Mouse (Mus musculus) kidney, adult 2 months (tissue): ENCODE measurements around the gene Hoxa2. TPM values are rescaled to one million over a fixed set of nuclear protein-coding genes. Genes with fewer than 3 reads are reported as not detected.

Experiments
- DNase-seq: peaks from one replicate; pipeline ENCODE4 v3.0.0; 2021
- H3K27ac ChIP-seq: fragments of 200-500 bp; 2 replicates; pipeline ENCODE4 v1.5.1; 2012; ENCODE audit warnings: low read depth, low read length, control low read depth, inconsistent platforms; ENCODE audit not compliant: insufficient read depth
- H3K27me3 ChIP-seq: fragments of 200-500 bp; replicated peaks from 2 replicates; pipeline ENCODE4 v1.6.1; 2012; ENCODE audit warnings: mild to moderate bottlenecking, moderate library complexity, low read length, inconsistent platforms; ENCODE audit not compliant: control insufficient read depth, insufficient read depth
- H3K36me3 ChIP-seq: fragments of 200-500 bp; 2 replicates; pipeline ENCODE4 v1.6.1; 2012; ENCODE audit warnings: mild to moderate bottlenecking, moderate library complexity, low read length, inconsistent platforms; ENCODE audit not compliant: control insufficient read depth, insufficient read depth
- H3K4me1 ChIP-seq: fragments of 200-500 bp; 2 replicates; pipeline ENCODE4 v1.6.1; 2011; ENCODE audit warnings: low read length; ENCODE audit not compliant: control insufficient read depth, insufficient read depth
- H3K4me3 ChIP-seq: fragments of 200-500 bp; 2 replicates; pipeline ENCODE4 v1.5.1; 2011; ENCODE audit warnings: mild to moderate bottlenecking, low read depth, low read length, control low read depth; ENCODE audit not compliant: insufficient read depth
- CTCF ChIP-seq: fragments of 200-500 bp; conservative IDR thresholded peaks from 2 replicates; pipeline ENCODE4 v1.5.1; 2011; ENCODE audit warnings: low read depth, mild to moderate bottlenecking, control low read depth, low read length, moderate library complexity, mixed read lengths; ENCODE audit not compliant: insufficient read depth, insufficient read length
- POLR2A ChIP-seq: fragments of 200-500 bp; IDR thresholded peaks from one replicate; pipeline ENCODE4 v1.6.1; 2011; ENCODE audit warnings: low read depth, low read length, control low read depth
- WGBS: fragments of 180-500 bp; shearing (Covaris S2); methylation state at CpG from one replicate; pipeline ENCODE4 v1.1.7; 2018; 5-methylcytosine and 5-hydroxymethylcytosine counted together
- polyA plus RNA-seq: library from polyadenylated mRNA; depleted of rRNA; stranded (reverse); fragments of >200 nt; gene quantifications from 2 replicates; pipeline ENCODE4 v1.2.3, GENCODE M21; 2012

Hoxa2 gene
- polyA plus RNA-seq, 1 experiment: 1.6 TPM

GRCm38 (mm10) chr6:52209685-52210046, 45.0 kb upstream of the Hoxa2 start:
- peak overlapping the region; percentile 39 for H3K27ac ChIP-seq
- H3K4me1 ChIP-seq: peaks cover 16% of the 10 kb centered on the region
- WGBS: 16% methylated on average over 12 of the region's 12 CpGs
- H3K36me3 ChIP-seq: peaks cover 2% of the 10 kb centered on the region; the same call in 1 of the 2 replicates
- no peak for TF ChIP-seq CTCF
- TF ChIP-seq POLR2A: no peak
- H3K27me3 ChIP-seq: no peaks in the 10 kb centered on the region
- peak overlapping the region; percentile 39 for H3K4me3 ChIP-seq
- DNase-seq: no peak

- peak; percentile 39 for DNase-seq
- TF ChIP-seq POLR2A: no peak
- no peak for TF ChIP-seq CTCF
- Histone ChIP-seq H3K4me1 (peaks cover 13% of the 10 kb centered on the region), H3K27me3 (no peaks in the 10 kb centered on the region), H3K4me3 (peak overlapping the region; percentile 39), H3K36me3 (peaks cover 3% of the 10 kb centered on the region; the same call in 1 of the 2 replicates), H3K27ac (peak overlapping the region; percentile 39)
- WGBS: 10% methylated on average over 18 of the region's 18 CpGs
Measured at GRCm38 (mm10) chr6:52208868-52209684, 44.4 kb upstream of the Hoxa2 start.

DNA sequence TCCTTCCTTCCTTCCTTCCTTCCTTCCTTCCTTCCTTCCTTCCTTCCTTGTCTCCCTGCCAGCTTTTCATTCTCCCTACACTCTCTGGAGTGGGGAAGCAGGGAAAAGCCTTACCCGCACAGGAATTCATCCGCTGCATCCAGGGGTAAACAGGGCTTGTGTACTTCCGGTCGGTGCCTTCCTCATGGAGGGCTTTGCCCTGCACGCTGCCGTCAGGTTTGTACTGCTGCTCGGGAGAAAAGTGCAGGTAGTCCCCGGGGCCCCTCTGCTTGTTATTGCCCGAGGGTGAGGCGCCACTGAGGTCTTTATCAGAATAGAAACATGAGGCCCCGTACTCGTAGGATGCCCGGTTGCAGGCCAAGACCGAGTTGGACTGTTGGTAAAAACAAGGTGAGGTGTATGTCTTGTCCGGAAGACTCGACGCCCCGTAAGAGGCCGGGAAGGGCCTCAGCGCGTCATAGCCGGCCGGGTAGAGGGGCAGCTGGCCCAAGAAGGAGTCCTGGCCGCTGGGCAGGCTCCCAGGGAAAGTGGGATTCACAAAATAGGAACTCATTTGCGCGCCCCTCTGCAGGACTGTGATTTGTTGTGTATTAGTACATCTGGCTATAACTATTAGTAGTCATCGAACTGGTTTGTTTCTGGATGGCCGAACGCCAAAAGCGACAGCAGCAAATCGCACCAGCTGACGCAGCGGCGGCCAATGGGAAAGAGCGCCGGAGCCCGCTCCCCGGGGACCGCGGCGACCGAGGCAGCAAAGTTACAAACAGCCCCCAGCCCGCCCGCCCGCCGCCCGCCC, 43.6 kb upstream of the Hoxa2 start, which contains the start of gene Hoxa6:
Hoxa6 (minus strand) TSS at position 651 of the 796 bp plus-strand sequence.
- WGBS: 6% methylated on average over 47 of the region's 47 CpGs
- peak within 1 kb of the TSS; percentile 39 for H3K27ac ChIP-seq
- no peaks in the 10 kb centered on the region for H3K27me3 ChIP-seq
- no peak for TF ChIP-seq CTCF
- TF ChIP-seq POLR2A: no peak
- H3K36me3 ChIP-seq: peaks cover 3% of the 10 kb centered on the region; the same call in 1 of the 2 replicates
- H3K4me1 ChIP-seq: peaks cover 13% of the 10 kb centered on the region
- H3K4me3 ChIP-seq: peak within 1 kb of the TSS; percentile 39
- peak; percentile 88 for DNase-seq

GRCm38 (mm10) chr6:52207684-52207976, 43.0 kb upstream of the Hoxa2 start:
- H3K4me3 ChIP-seq: no peak overlapping the region
- peaks cover 3% of the 10 kb centered on the region; the same call in 1 of the 2 replicates for H3K36me3 ChIP-seq
- no peak for TF ChIP-seq CTCF
- H3K27ac ChIP-seq: peak overlapping the region; percentile 1; the same call in 1 of the 2 replicates
- peaks cover 13% of the 10 kb centered on the region for H3K4me1 ChIP-seq
- H3K27me3 ChIP-seq: no peaks in the 10 kb centered on the region
- peak; percentile 5 for DNase-seq

DNA sequence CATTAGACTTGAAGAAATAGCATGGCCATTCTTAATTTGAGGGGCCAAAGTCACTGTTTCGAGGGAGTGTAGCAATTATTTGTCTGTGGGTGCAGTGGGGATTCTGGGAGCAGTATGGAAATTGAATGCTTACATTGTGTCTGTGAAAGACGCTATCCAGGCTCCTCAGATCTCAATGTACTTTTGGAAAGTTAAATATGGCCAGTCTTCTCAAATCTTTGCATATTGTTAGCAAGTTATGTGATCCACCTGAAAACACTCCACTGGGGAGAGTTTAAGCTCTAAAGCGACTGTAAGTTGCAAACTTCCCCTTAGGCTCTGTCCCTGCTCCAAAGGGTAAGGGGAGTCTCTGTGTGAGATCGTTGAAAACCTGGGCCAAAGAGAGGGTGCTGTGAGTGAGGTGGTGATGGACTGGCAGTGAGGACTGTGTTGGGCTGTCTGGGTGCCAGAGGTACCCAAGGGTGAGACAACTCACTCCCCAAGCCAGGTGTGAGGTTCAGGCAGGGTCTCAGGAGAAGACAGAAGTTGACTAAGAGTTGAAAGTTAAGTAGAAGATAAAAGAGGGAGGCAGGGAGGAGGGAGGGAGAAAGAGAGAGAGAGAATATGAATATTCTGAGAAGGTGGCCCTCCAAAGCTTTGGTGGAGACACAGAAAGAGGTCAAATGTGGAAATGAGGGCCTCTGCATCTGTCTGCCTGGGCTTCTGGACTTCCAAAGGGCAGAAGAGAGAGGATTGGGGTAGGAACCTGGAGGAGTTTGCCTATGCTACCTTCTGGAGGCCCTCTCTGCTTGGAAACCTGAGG, 42.5 kb upstream of the Hoxa2 start:
- H3K4me3 ChIP-seq: no peak overlapping the region

DNA sequence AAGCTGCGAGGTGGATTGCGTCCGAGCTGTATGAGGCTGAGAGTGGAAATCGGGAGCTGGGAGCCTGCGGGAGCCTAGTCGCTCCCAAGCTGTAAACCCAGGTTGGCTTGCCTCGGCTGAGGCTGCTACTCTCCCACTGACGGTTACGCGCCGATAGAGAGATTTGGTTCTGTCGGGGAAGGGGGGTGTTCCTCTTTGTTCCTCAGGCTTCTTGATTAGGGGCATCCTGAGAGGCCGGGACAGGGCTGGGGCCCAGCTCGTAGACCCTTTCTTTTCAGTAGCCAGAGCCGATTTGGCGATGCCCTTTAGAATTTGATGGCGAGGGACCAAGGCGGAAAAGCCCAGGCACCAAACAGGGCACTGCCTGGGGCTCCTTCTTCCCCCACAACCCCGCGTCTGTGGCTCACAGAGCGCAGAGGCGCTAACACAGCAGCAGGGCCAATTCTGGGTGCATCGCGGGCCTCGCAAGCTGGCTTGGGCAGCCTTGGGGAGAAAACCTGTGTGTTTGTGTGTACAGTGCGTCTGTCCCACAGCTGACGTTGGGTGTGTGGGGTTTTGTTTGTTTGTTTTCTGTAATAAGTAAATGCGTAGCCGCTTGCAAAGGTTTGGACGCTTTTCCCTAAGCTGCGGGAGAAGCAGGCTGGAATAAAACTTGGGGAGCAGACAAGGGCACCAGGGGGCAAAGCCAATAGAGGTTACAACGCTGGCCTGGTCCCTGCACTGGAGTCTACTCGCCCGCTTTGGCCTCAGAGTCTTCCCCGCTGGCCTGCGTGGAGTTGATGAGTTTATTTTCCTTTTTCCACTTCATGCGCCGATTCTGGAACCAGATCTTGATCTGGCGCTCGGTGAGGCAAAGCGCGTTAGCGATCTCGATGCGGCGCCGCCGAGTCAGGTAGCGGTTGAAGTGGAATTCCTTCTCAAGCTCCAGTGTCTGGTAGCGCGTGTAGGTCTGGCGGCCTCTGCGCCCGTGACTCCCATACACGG, 41.3 kb upstream of the Hoxa2 start:
- 66% methylated on average over 55 of the region's 55 CpGs for WGBS
- H3K4me3 ChIP-seq: no peak overlapping the region
- H3K27me3 ChIP-seq: no peaks in the 10 kb centered on the region
- DNase-seq: peak; percentile 23
- H3K27ac ChIP-seq: peak overlapping the region; percentile 22; the same call in 1 of the 2 replicates
- peaks cover 13% of the 10 kb centered on the region for H3K4me1 ChIP-seq
- peaks cover 5% of the 10 kb centered on the region; the same call in 1 of the 2 replicates for H3K36me3 ChIP-seq
- no peak for TF ChIP-seq CTCF
- no peak for TF ChIP-seq POLR2A

More for the DNA sequence above, 42.5 kb upstream of the Hoxa2 start:
- H3K4me1 ChIP-seq: peaks cover 13% of the 10 kb centered on the region
- peaks cover 3% of the 10 kb centered on the region; the same call in 1 of the 2 replicates for H3K36me3 ChIP-seq
- peak; percentile 3 for DNase-seq
- H3K27ac ChIP-seq: peak overlapping the region; percentile 1; the same call in 1 of the 2 replicates
- no peaks in the 10 kb centered on the region for H3K27me3 ChIP-seq
- TF ChIP-seq POLR2A (no peak), CTCF (no peak)
- WGBS: 62% methylated on average over 4 of the region's 4 CpGs
